Mouse (Mus musculus) forebrain, embryonic 13.5 days (tissue): ENCODE data around the gene Nup210. TPM values are rescaled to one million over a fixed set of nuclear protein-coding genes. Genes with fewer than 3 reads are reported as not detected.
"Not testable (repeated sequence)": the region's sequence is repeated elsewhere in the genome, so short reads cannot be mapped to it uniquely, and the experiment has no call there.

ENCODE experiments used
- ATAC-seq: fragments of 200-750 bp; cut with Nextera tagmentation; 2 replicates; pipeline ENCODE4 v1.8.0; 2017
- H3K27ac ChIP-seq: fragments of 300-500 bp; sonication (generic); 2 replicates; pipeline ENCODE4 v1.5.1; 2015; ENCODE audit warnings: inconsistent platforms, mild to moderate bottlenecking, moderate library complexity
- H3K27me3 ChIP-seq: fragments of 300-500 bp; sonication (generic); 2 replicates; pipeline ENCODE4 v1.6.1; 2015; ENCODE audit warnings: mild to moderate bottlenecking, inconsistent platforms
- H3K36me3 ChIP-seq: fragments of 300-500 bp; sonication (generic); 2 replicates; pipeline ENCODE4 v1.6.1; 2015; ENCODE audit warnings: mild to moderate bottlenecking, inconsistent platforms; ENCODE audit not compliant: poor library complexity, severe bottlenecking
- H3K4me1 ChIP-seq: fragments of 300-500 bp; sonication (generic); 2 replicates; pipeline ENCODE4 v1.6.1; 2015; ENCODE audit warnings: inconsistent platforms
- H3K4me2 ChIP-seq: fragments of 300-500 bp; sonication (generic); 2 replicates; pipeline ENCODE4 v1.6.1; 2015; ENCODE audit warnings: inconsistent platforms, mild to moderate bottlenecking, moderate library complexity
- H3K4me3 ChIP-seq: fragments of 300-500 bp; sonication (generic); 2 replicates; pipeline ENCODE4 v1.5.1; 2015; ENCODE audit warnings: mild to moderate bottlenecking, inconsistent platforms
- H3K9ac ChIP-seq: fragments of 300-500 bp; sonication (generic); 2 replicates; pipeline ENCODE4 v1.6.1; 2015; ENCODE audit warnings: mild to moderate bottlenecking, inconsistent platforms
- H3K9me3 ChIP-seq: fragments of 300-500 bp; sonication (generic); replicated peaks from 2 replicates; pipeline ENCODE4 v1.6.1; 2016; ENCODE audit warnings: inconsistent platforms
- WGBS: fragments of 180-500 bp; shearing (Covaris S2); methylation state at CpG from one replicate; pipeline ENCODE4 v1.1.7; 2015; 5-methylcytosine and 5-hydroxymethylcytosine counted together
- polyA plus RNA-seq: library from polyadenylated mRNA; unstranded; fragments of >200 nt; fragmentation: Nextera tagmentation; extraction: Ambion mirVana; gene quantifications from 2 replicates; pipeline ENCODE4 v1.2.1, GENCODE M21; 2015

Gene Nup210
- polyA plus RNA-seq, 1 experiment from 2014 or later = 17.1 TPM

- H3K36me3 ChIP-seq = no peaks in the 10 kb centered on the region
- H3K27me3 ChIP-seq = no peaks in the 10 kb centered on the region
- 50% methylated on average over 4 of the region's 4 CpGs for WGBS
- no peak overlapping the region for H3K9ac ChIP-seq
- H3K4me2 ChIP-seq = no peak overlapping the region
- ATAC-seq = no peak
- H3K27ac ChIP-seq = no peak overlapping the region
- H3K4me3 ChIP-seq = no peak overlapping the region
- H3K4me1 ChIP-seq = no peaks in the 10 kb centered on the region
- no peaks in the 10 kb centered on the region; the same call in 1 of the 2 replicates for H3K9me3 ChIP-seq
Measured at GRCm38 (mm10) chr6:91128996-91129395, 12.4 kb upstream of the Nup210 start.

GRCm38 (mm10) chr6:91125228-91125585, 8.6 kb upstream of the Nup210 start:
- Histone ChIP-seq H3K9ac (no peak overlapping the region), H3K4me3 (no peak overlapping the region), H3K4me2 (no peak overlapping the region), H3K36me3 (no peaks in the 10 kb centered on the region), H3K27me3 (no peaks in the 10 kb centered on the region), H3K4me1 (no peaks in the 10 kb centered on the region), H3K9me3 (no peaks in the 10 kb centered on the region; the same call in 1 of the 2 replicates), H3K27ac (no peak overlapping the region)
- no peak for ATAC-seq
- 84% methylated on average over 2 of the region's 2 CpGs for WGBS

DNA sequence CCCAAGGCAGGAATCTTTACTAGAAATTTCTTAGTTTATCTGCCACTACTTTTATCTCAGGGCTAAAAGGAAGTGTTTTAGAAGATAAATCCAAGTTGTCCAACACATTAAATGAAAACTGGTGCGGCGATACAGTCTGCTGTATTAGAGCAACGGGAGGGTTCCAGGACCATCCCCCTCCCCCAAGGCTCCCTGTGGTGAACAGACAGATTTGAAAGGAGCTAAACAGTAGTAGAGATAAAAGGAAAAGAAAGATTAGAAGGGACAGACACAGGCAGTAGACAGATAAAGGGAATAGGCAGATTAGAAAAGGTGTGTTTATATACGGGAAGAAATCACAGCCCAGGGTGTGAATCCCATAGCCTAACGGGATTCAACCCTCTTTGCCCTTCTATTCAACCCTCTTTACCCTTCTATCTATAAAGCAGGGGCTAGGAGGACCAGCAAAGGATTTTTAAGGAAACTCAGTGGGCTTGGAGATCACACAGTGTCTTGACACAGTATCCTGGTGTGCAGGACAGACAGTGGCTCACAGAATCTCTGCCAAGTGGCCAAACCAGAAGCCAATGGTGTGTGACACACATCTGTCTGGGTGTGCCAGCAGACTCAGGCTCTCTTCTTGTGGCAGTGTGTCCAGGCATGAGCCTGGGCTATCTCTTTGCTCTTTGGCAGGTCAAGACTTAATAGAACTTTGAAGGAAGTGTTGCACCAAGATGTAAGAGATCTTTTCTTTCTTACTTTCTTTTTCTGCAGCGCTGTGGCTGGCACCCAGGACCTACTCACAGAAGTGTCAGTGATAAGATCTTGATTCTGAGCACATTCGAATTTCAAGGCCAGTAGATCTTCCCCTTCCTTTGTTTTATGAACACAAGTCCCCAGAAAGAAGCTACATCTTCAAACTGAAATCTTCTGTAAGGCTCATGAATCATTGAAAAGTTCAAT, 7.9 kb upstream of the Nup210 start:
- ATAC-seq = no peak
- Histone ChIP-seq H3K9ac (no peak overlapping the region), H3K4me2 (no peak overlapping the region), H3K27me3 (no peaks in the 10 kb centered on the region), H3K27ac (no peak overlapping the region), H3K4me1 (no peaks in the 10 kb centered on the region), H3K9me3 (no peaks in the 10 kb centered on the region; the same call in 1 of the 2 replicates), H3K36me3 (no peaks in the 10 kb centered on the region), H3K4me3 (no peak overlapping the region)
- WGBS = 42% methylated on average over 7 of the region's 7 CpGs

DNA sequence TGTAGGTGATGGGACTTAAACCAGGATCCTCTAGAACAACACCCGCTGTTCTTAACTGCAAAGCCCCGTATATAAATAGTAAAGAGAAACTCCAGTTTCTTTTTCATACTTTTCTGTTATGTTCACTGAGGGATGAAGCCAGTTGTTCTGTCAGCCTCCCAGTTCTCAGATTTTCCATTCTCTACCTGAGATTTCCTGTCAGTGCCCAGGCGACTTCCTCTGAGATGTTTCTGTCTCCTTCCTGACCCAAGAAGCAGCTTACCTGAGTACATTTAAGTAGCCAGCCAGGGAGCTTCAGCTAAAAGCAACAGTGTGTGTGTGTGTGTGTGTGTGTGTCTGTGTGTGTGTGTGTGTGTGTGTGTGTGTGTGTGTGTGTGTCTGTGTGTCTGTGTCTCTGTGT, 6.8 kb upstream of the Nup210 start:
- 90% methylated on average over 3 of the region's 3 CpGs for WGBS
- Histone ChIP-seq H3K36me3 (no peaks in the 10 kb centered on the region), H3K4me1 (no peaks in the 10 kb centered on the region), H3K9ac (no peak overlapping the region), H3K27ac (no peak overlapping the region), H3K4me2 (no peak overlapping the region), H3K4me3 (no peak overlapping the region), H3K9me3 (no peaks in the 10 kb centered on the region), H3K27me3 (no peaks in the 10 kb centered on the region)
- ATAC-seq = no peak

- H3K4me3 ChIP-seq, H3K27ac ChIP-seq, H3K9me3 ChIP-seq, H3K9ac ChIP-seq, H3K36me3 ChIP-seq, H3K4me2 ChIP-seq, ATAC-seq, H3K27me3 ChIP-seq: not testable (repeated sequence)
- H3K4me1 ChIP-seq = peaks cover 12% of the 10 kb centered on the region
- WGBS = 92% methylated on average over 7 of the region's 7 CpGs
Measured at GRCm38 (mm10) chr6:91121089-91121488, 4.5 kb upstream of the Nup210 start.

DNA sequence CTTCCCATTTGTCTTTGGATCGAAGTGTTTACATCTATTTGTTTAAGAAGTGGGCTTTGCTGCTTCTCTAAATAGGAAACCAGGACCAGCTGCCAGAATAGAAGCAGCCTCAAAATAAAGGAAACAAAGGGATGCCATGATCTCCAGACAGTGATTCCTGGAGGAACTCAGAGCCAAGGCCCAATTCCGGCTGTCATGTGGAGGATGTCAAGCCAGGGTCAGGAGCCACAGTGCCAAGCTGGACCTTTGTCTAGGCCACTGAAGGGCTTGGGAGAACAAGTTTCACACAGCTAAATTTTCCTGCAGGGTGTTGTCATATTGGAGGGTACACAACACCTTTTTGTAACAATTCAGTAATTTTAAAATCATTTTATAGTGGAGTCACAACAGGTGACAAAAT, 3.6 kb upstream of the Nup210 start:
- Histone ChIP-seq H3K4me3 (no peak overlapping the region), H3K4me1 (peaks cover 21% of the 10 kb centered on the region), H3K27me3 (no peaks in the 10 kb centered on the region), H3K4me2 (no peak overlapping the region), H3K9ac (no peak overlapping the region), H3K36me3 (no peaks in the 10 kb centered on the region), H3K27ac (no peak overlapping the region), H3K9me3 (no peaks in the 10 kb centered on the region)
- WGBS = 68% methylated on average over 2 of the region's 2 CpGs
- no peak for ATAC-seq

- Histone ChIP-seq H3K27me3 (no peaks in the 10 kb centered on the region), H3K36me3 (no peaks in the 10 kb centered on the region), H3K27ac (no peak overlapping the region), H3K4me1 (peaks cover 30% of the 10 kb centered on the region), H3K9ac (no peak overlapping the region), H3K4me3 (no peak overlapping the region), H3K4me2 (no peak overlapping the region), H3K9me3 (no peaks in the 10 kb centered on the region)
- no peak for ATAC-seq
Measured at GRCm38 (mm10) chr6:91118526-91118925, 1.9 kb upstream of the Nup210 start.

DNA sequence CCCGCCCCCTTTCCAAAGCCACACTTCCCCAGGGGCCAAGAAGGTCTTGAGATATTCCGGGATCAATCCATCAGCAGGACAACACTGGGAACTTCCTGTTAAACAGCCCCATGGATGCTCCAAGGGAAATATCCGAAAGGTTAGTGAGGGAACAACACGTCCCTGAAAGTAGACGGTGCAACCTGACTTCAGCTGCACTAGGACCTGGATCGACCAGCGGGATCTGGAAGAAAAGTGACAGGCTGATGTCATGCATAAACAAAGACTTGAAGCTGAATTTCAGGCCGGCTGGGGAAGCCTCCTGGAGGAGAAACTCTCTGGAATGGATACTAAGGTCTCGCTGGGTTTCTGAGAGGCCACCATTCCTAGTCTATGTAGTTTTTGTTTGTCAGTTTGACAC, 520 bp upstream of the Nup210 start:
- Histone ChIP-seq H3K4me2 (peak overlapping the region; percentile 86), H3K9me3 (no peaks in the 10 kb centered on the region), H3K27ac (peak overlapping the region; percentile 87), H3K36me3 (no peaks in the 10 kb centered on the region), H3K4me1 (peaks cover 30% of the 10 kb centered on the region), H3K9ac (peak overlapping the region; percentile 89), H3K4me3 (peak overlapping the region; percentile 76), H3K27me3 (no peaks in the 10 kb centered on the region)
- no peak; the same call in 1 of the 2 replicates for ATAC-seq
- WGBS = 2% methylated on average over 9 of the region's 9 CpGs

- peak overlapping the region; percentile 76 for H3K4me3 ChIP-seq
- peak overlapping the region; percentile 86 for H3K4me2 ChIP-seq
- H3K27me3 ChIP-seq = no peaks in the 10 kb centered on the region
- H3K4me1 ChIP-seq = peaks cover 30% of the 10 kb centered on the region
- H3K9ac ChIP-seq = peak overlapping the region; percentile 89
- no peaks in the 10 kb centered on the region for H3K9me3 ChIP-seq
- ATAC-seq = no peak
- H3K36me3 ChIP-seq = no peaks in the 10 kb centered on the region
- 9% methylated on average over 4 of the region's 4 CpGs for WGBS
- H3K27ac ChIP-seq = peak overlapping the region; percentile 87
Measured at GRCm38 (mm10) chr6:91115863-91116243, 776 bp downstream of the Nup210 start.

GRCm38 (mm10) chr6:91115158-91115557, 1.5 kb downstream of the Nup210 start:
- Histone ChIP-seq H3K27me3 (no peaks in the 10 kb centered on the region), H3K27ac (no peak overlapping the region; the same call in 1 of the 2 replicates), H3K36me3 (no peaks in the 10 kb centered on the region), H3K4me2 (peak overlapping the region; percentile 86), H3K9me3 (no peaks in the 10 kb centered on the region), H3K4me3 (peak overlapping the region; percentile 76), H3K4me1 (peaks cover 30% of the 10 kb centered on the region), H3K9ac (peak overlapping the region; percentile 89; the same call in 1 of the 2 replicates)
- WGBS = 33% methylated on average over 1 of the region's 1 CpGs
- ATAC-seq = no peak

DNA sequence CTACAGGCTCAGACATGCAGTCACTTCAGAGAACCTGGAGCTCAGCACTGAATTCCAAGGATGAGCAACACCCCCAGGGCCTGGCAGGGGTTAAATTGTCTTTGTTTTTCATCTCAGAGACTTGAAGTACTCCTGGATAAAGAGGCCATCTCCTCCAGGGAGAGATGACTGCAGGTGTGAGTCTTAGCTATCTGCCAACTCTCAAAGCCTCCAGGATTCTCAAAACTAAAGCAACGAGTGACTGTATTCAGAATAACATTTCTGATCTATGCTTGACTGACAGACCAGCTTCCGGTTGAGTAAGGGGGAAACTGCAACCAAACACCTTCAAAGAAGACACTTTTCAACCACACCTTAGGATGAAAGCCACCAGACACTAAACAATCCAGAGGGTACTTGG, 1.9 kb downstream of the Nup210 start:
- Histone ChIP-seq H3K4me1 (peaks cover 30% of the 10 kb centered on the region), H3K27ac (no peak overlapping the region), H3K9ac (no peak overlapping the region), H3K27me3 (no peaks in the 10 kb centered on the region), H3K4me3 (no peak overlapping the region), H3K36me3 (no peaks in the 10 kb centered on the region), H3K9me3 (no peaks in the 10 kb centered on the region), H3K4me2 (peak overlapping the region; percentile 86)
- no peak for ATAC-seq
- WGBS = 60% methylated on average over 2 of the region's 2 CpGs

- Histone ChIP-seq H3K9me3 (no peaks in the 10 kb centered on the region), H3K36me3 (no peaks in the 10 kb centered on the region), H3K27ac (no peak overlapping the region), H3K4me3 (no peak overlapping the region), H3K4me1 (peaks cover 28% of the 10 kb centered on the region), H3K9ac (no peak overlapping the region), H3K4me2 (no peak overlapping the region), H3K27me3 (no peaks in the 10 kb centered on the region)
- no peak for ATAC-seq
- 91% methylated on average over 3 of the region's 3 CpGs for WGBS
Measured at GRCm38 (mm10) chr6:91111954-91112252, 4.7 kb downstream of the Nup210 start.
